Mouse (Mus musculus): ENCODE results near the gene Lrrc20.
"Not testable (repeated sequence)": the region's sequence is repeated elsewhere in the genome, so short reads cannot be mapped to it uniquely, and the experiment has no call there.

The Lrrc20 gene

GRCm38 (mm10) chr10:61587241-61587849 is 111.7 kb downstream of the Lrrc20 start:
- no peak for DNase-seq (ENCODE audit: low spot score)

- DNase-seq (ENCODE audit: low spot score): no peak
These were observed 122.4 kb downstream of the Lrrc20 start for GRCm38 (mm10) chr10:61597991-61598390.

GRCm38 (mm10) chr10:61599556-61600114 is 124.0 kb downstream of the Lrrc20 start:
- DNase-seq (ENCODE audit: low spot score): no peak

- DNase-seq (ENCODE audit: low spot score): no peak
These were observed 126.9 kb downstream of the Lrrc20 start for GRCm38 (mm10) chr10:61602283-61603033.

GRCm38 (mm10) chr10:61604376-61605065 is 128.9 kb downstream of the Lrrc20 start:
- no peak for DNase-seq (ENCODE audit: low spot score)

GRCm38 (mm10) chr10:61605381-61605780 is 129.8 kb downstream of the Lrrc20 start:
- DNase-seq (ENCODE audit: low spot score): not testable (repeated sequence)

GRCm38 (mm10) chr10:61605851-61606250 is 130.2 kb downstream of the Lrrc20 start:
- DNase-seq (ENCODE audit: low spot score): no peak

- no peak for DNase-seq (ENCODE audit: low spot score)
These were observed 132.6 kb downstream of the Lrrc20 start for GRCm38 (mm10) chr10:61608233-61608632.

GRCm38 (mm10) chr10:61610650-61611235 is 135.1 kb downstream of the Lrrc20 start:
- DNase-seq (ENCODE audit: low spot score): no peak

- DNase-seq (ENCODE audit: low spot score): no peak
These were observed 138.7 kb downstream of the Lrrc20 start for GRCm38 (mm10) chr10:61614311-61614710.

GRCm38 (mm10) chr10:61618528-61618927 is 142.9 kb downstream of the Lrrc20 start:
- DNase-seq (ENCODE audit: low spot score): no peak

GRCm38 (mm10) chr10:61621681-61622080 is 146.1 kb downstream of the Lrrc20 start:
- DNase-seq (ENCODE audit: low spot score): no peak

GRCm38 (mm10) chr10:61623874-61624273 is 148.3 kb downstream of the Lrrc20 start:
- not testable (repeated sequence) for DNase-seq (ENCODE audit: low spot score)

GRCm38 (mm10) chr10:61624771-61625170 is 149.2 kb downstream of the Lrrc20 start:
- DNase-seq (ENCODE audit: low spot score): no peak

- no peak for DNase-seq (ENCODE audit: low spot score)
These were observed 150.0 kb downstream of the Lrrc20 start for GRCm38 (mm10) chr10:61625381-61626257.

- DNase-seq (ENCODE audit: low spot score): no peak
These were observed 150.9 kb downstream of the Lrrc20 start for GRCm38 (mm10) chr10:61626551-61626950.

GRCm38 (mm10) chr10:61627195-61627937 is 151.8 kb downstream of the Lrrc20 start:
- no peak for DNase-seq (ENCODE audit: low spot score)

GRCm38 (mm10) chr10:61627938-61628250 is 152.3 kb downstream of the Lrrc20 start:
- no peak for DNase-seq (ENCODE audit: low spot score)
